Mouse (Mus musculus) embryonic fibroblast, embryonic 13.5 days (primary cell): Measurements from ENCODE around the gene Ring1.

Experiments
- CTCF ChIP-seq: IDR thresholded peaks from 2 replicates; pipeline ENCODE4 v1.5.1; 2011; ENCODE audit warnings: mild to moderate bottlenecking, control low read depth, low read length, moderate library complexity, borderline replicate concordance; ENCODE audit not compliant: insufficient read depth
- POLR2A ChIP-seq: IDR thresholded peaks from 2 replicates; pipeline ENCODE4 v1.6.1; 2011; ENCODE audit warnings: low read depth, mild to moderate bottlenecking, control low read depth, low read length, moderate library complexity

- no peak for TF ChIP-seq CTCF
- no peak for TF ChIP-seq POLR2A
Observed at GRCm38 (mm10) chr17:33980181-33981035, 44.1 kb downstream of the Ring1 start.
